Mouse (Mus musculus) heart, embryonic 14.5 days (tissue): ENCODE data around the gene Fam196a. TPM values are rescaled to one million over a fixed set of nuclear protein-coding genes. Genes with fewer than 3 reads are reported as not detected.

Source experiments
- ATAC-seq: fragments of 200-750 bp; cut with Nextera tagmentation; 2 replicates; pipeline ENCODE4 v1.8.0; 2017; ENCODE audit warnings: low read depth, moderate TSS enrichment; ENCODE audit not compliant: insufficient number of reproducible peaks, insufficient read depth, low FRiP score
- H3K27ac ChIP-seq, 2 experiments: fragments of 200-500 bp in 1 of 2; fragments of 300-500 bp in 1 of 2; sonication (generic) in 1 of 2; replicated peaks in 1 of 2; 2 replicates each; pipeline ENCODE4 v1.5.1; 2012 to 2014; ENCODE audit warnings: low read depth in 2 of 2, low read length in 2 of 2, control low read depth in 1 of 2, mild to moderate bottlenecking in 1 of 2, mixed read lengths in 1 of 2; ENCODE audit not compliant: control insufficient read depth in 1 of 2, insufficient read depth in 1 of 2
- H3K27me3 ChIP-seq: fragments of 300-500 bp; sonication (generic); 2 replicates; pipeline ENCODE4 v1.6.1; 2014; ENCODE audit warnings: mild to moderate bottlenecking, low read length, control low read depth; ENCODE audit not compliant: control insufficient read depth, insufficient read depth
- H3K36me3 ChIP-seq: fragments of 300-500 bp; sonication (generic); 2 replicates; pipeline ENCODE4 v1.6.1; 2014; ENCODE audit warnings: mild to moderate bottlenecking, control low read depth, low read length, mixed read lengths; ENCODE audit not compliant: control insufficient read depth, insufficient read depth
- H3K4me1 ChIP-seq, 2 experiments: fragments of 200-500 bp in 1 of 2; fragments of 300-500 bp in 1 of 2; sonication (generic) in 1 of 2; 2 replicates each; pipeline ENCODE4 v1.6.1; 2012 to 2014; ENCODE audit warnings: low read length in 2 of 2, control low read depth in 1 of 2, mixed read lengths in 1 of 2; ENCODE audit not compliant: control insufficient read depth in 2 of 2, insufficient read depth in 2 of 2
- H3K4me2 ChIP-seq: fragments of 300-500 bp; sonication (generic); 2 replicates; pipeline ENCODE4 v1.6.1; 2014; ENCODE audit warnings: mild to moderate bottlenecking, low read length
- H3K4me3 ChIP-seq, 2 experiments: fragments of 200-500 bp in 1 of 2; fragments of 300-500 bp in 1 of 2; sonication (generic) in 1 of 2; 2 replicates each; pipeline ENCODE4 v1.5.1; 2012 to 2014; ENCODE audit warnings: low read length in 2 of 2, mild to moderate bottlenecking in 2 of 2, control low read depth in 1 of 2, low read depth in 1 of 2, moderate library complexity in 1 of 2; ENCODE audit not compliant: control insufficient read depth in 1 of 2, insufficient read depth in 1 of 2
- H3K9ac ChIP-seq: fragments of 300-500 bp; sonication (generic); 2 replicates; pipeline ENCODE4 v1.6.1; 2014; ENCODE audit warnings: mild to moderate bottlenecking, low read length
- H3K9me3 ChIP-seq: fragments of 300-500 bp; sonication (generic); 2 replicates; pipeline ENCODE4 v1.6.1; 2016; ENCODE audit warnings: low read length, control low read depth; ENCODE audit not compliant: control insufficient read depth
- WGBS: fragments of 180-500 bp; shearing (Covaris S2); extraction: QIAGEN DNeasy Blood & Tissue Kit; methylation state at CpG from one replicate; pipeline ENCODE4 v1.1.7; 2014; 5-methylcytosine and 5-hydroxymethylcytosine counted together
- polyA plus RNA-seq: library from polyadenylated mRNA; unstranded; fragments of >200 nt; fragmentation: Nextera tagmentation; extraction: Ambion mirVana; gene quantifications from 2 replicates; pipeline ENCODE4 v1.2.1, GENCODE M21; 2014

The Fam196a gene
- polyA plus RNA-seq: 1.6 TPM in 2 replicates

DNA sequence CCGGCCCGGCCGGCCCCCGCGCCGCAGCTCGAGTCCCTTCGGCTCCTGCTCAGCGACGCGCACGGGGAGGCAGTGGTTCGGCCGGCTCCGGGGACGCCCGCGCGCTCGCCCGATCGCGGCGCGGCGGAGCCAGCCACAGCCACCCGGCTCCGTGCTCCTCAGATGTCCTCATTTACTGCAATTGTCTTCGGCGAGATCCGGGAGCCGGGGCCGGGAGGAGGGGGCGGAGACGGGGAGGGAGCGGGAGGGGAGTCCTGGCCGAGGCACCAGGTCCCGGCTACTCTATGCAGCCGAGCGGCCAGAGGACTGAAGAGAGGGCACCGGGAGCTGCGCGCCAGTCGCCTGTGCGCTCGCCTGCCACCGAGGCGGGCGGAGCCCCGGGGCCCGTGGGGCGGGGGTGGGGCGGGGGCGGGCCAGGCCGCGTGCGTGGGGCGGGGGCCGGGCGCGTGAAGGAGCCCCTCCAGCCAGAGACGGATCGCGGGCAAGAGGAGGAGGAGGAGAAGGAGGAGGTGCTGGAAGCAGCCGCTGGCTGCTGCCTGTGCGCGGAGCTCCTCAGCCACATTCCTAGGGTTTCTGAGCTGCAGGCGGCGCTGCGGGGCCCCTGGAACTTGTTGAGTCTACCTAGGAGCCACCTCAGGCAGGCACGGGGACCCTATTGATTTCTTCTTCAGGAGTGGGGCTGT is at the start of gene Fam196a:
Gene Fam196a, minus strand, starts transcription at position 504 of the 683 bp plus-strand sequence.
- Histone ChIP-seq H3K4me2 (peak within 1 kb of the TSS; percentile 98), H3K9me3 (no peaks in the 10 kb centered on the region), H3K27ac (no peak within 1 kb of the TSS), H3K27me3 (peaks cover 36% of the 10 kb centered on the region), H3K36me3 (no peaks in the 10 kb centered on the region), H3K9ac (peak within 1 kb of the TSS; percentile 61), H3K4me3 (peak within 1 kb of the TSS; percentile 33 to 57), H3K4me1 (peaks cover 3 to 16% of the 10 kb centered on the region in 2 experiments; a peak in 3 of 4 replicates)
- WGBS: under 1% methylated on average over 42 of the region's 71 CpGs
- ATAC-seq: peak; percentile 67

DNA sequence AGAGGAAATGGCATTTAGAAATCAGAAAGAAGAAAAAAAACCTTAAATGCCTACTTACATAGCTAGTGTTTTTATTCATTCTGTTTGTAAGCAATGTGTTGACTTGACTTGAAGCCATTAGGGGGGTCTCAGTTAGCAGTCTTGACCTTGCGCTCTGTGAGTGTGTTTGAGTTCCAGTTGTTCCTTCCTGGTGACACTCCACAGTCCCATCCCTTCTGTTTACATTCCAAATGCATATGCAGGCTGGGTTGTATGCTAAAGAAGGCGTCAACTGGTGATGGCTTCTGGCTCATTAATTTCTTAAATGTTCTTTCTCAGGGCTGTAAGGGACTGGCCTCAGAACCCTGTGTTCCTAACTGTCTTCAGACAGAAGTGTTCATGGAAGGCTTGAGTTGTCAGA is 23.4 kb upstream of the Fam196a start:
- ATAC-seq: no peak
- Histone ChIP-seq H3K4me3 (no peak overlapping the region), H3K27ac (no peak overlapping the region)

DNA sequence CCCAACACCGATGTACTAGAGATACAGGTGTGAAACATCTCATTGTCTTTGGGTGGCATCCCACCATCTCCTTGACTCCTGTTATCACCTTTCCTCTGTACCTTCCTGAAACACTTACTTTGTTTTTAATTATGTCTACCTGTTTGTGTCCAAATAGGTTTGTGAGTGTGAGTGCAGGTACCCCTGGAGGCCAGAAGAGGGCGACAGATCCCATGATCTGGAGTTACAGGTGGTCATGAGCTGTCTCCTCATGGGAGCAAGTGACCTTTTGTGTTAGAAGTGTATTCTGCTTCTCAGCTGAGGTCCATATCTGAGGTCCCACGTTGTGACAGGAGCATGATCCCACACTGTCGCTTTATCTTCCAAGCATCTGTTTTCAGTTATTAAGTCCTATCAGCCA is 22.6 kb upstream of the Fam196a start:
- Histone ChIP-seq H3K9me3 (no peaks in the 10 kb centered on the region), H3K27me3 (no peaks in the 10 kb centered on the region), H3K4me1 (no peaks in the 10 kb centered on the region), H3K36me3 (no peaks in the 10 kb centered on the region), H3K4me3 (no peak overlapping the region), H3K4me2 (no peak overlapping the region), H3K27ac (no peak overlapping the region), H3K9ac (no peak overlapping the region)
- WGBS: 63% methylated on average over 4 of the region's 4 CpGs
- ATAC-seq: no peak

More for the DNA sequence above, 23.4 kb upstream of the Fam196a start:
- no peak overlapping the region for H3K9ac ChIP-seq
- H3K27me3 ChIP-seq: no peaks in the 10 kb centered on the region
- no peaks in the 10 kb centered on the region for H3K4me1 ChIP-seq
- no peak overlapping the region for H3K4me2 ChIP-seq
- WGBS: 97% methylated on average over 2 of the region's 2 CpGs
- no peaks in the 10 kb centered on the region for H3K9me3 ChIP-seq
- no peaks in the 10 kb centered on the region for H3K36me3 ChIP-seq

DNA sequence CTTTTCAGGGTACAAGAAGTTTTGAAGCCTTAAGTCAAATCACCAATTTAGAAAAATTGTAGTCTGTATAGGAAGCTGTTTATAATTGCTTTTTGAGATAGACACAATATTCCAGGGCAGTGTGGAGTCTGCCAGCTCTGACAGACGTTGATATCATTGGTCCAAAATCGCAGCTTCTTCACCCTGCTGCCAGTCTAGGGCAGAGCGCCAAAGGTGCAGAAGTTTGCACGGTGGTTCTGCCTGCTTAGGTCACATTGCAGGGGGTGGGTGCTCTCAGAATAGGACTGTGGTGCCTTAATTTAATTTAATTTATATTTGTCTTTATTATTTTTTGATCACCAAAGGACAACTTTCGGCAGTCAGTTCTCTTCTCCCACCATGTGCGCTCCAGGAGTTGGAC is 20.9 kb upstream of the Fam196a start:
- Histone ChIP-seq H3K9ac (no peak overlapping the region), H3K36me3 (no peaks in the 10 kb centered on the region), H3K27me3 (no peaks in the 10 kb centered on the region), H3K4me1 (no peaks in the 10 kb centered on the region), H3K9me3 (no peaks in the 10 kb centered on the region), H3K4me2 (no peak overlapping the region), H3K4me3 (no peak overlapping the region), H3K27ac (no peak overlapping the region)
- ATAC-seq: no peak
- WGBS: 91% methylated on average over 6 of the region's 6 CpGs

DNA sequence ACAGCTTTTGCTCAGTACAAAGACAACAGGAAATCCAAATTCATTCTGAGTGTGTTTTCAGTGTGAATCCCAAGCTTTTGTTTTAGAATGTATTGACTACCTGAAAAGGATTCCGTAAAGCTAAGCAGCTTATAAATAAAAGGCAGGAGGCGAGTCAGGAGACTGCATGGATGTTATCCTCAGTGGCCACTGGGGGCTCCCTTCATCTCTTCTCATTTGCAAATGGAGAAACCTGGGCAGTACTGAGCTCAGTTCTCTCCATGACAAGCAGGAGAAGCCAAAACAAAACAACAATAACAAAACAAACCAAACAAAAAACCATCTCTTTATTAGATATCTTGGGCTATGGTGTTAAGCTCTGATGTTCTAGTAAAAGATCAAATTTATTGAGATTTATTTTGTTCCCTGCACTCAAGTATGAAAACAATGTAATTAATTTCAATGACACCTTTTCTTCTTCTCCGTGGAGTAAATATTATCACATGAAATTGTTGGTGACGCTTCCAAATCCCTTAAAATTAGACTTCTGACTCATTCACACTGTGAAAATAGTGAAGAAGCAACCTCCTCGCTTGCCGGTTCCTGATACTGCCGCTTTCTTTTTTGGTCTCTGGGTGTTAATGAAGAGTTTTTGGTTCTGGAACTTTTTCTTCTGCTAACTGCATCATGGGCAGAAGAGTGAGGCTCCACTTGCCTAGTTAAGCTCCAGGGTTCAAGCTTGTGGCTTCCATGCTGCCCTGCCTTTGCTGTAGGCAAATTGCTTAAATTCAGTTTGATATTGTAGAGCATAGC is 7.9 kb upstream of the Fam196a start:
- no peak overlapping the region for H3K4me3 ChIP-seq
- peaks cover 0 to 5% of the 10 kb centered on the region in 2 experiments; a peak in 2 of 4 replicates for H3K4me1 ChIP-seq
- no peaks in the 10 kb centered on the region for H3K27me3 ChIP-seq
- no peaks in the 10 kb centered on the region for H3K9me3 ChIP-seq
- H3K4me2 ChIP-seq: no peak overlapping the region
- H3K9ac ChIP-seq: no peak overlapping the region
- no peak overlapping the region for H3K27ac ChIP-seq
- WGBS: 85% methylated on average over 7 of the region's 7 CpGs
- no peak for ATAC-seq
- no peaks in the 10 kb centered on the region for H3K36me3 ChIP-seq

DNA sequence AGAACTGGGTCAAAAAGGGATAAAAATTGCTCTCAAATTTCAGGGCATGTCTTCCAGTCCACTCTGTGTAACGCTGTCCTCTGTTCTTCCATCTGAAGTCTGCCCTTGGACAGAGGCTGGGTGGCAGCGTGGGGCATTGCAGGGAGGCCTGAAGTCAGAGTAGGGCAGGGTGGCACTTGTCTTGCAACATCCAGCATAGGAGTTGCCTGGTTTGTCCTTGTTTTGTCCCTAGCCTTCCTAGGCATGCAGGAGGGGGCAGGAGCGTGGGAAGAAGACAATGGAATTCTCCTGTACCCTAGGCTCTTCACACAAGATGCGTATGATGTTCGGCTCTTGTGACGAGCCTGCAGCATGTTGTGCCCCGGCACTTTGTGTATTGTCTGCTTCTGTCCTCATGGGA is 5.5 kb upstream of the Fam196a start:
- ATAC-seq: no peak

DNA sequence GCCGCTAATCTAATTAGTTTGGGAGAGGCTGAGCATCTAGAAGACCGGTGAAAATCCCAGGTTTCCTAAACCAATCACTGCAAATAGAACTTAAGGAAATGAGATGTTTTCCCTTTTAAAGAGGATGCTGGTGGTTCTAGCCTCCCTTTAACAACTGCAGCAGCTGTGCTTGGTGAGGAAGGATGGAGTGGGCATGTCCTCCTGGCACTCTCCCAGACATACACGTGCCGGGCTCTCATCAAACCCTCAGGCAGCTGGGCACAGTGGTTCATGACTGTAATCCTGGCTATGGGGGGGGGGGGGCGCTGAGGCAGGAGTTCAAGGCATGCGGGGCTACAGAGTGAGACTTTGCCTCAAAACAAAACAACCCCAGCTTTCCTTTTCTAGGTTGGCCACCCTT is 4.8 kb upstream of the Fam196a start:
- Histone ChIP-seq H3K4me3 (no peak overlapping the region), H3K9ac (no peak overlapping the region), H3K4me2 (no peak overlapping the region), H3K9me3 (no peaks in the 10 kb centered on the region), H3K36me3 (no peaks in the 10 kb centered on the region), H3K27me3 (0 out of 2 replicates have a peak, but pooled peaks cover 7% of the 10 kb centered on the region), H3K27ac (no peak overlapping the region), H3K4me1 (peaks cover 6 to 8% of the 10 kb centered on the region in 2 experiments)
- 73% methylated on average over 6 of the region's 6 CpGs for WGBS
- ATAC-seq: no peak

More for the DNA sequence above, 5.5 kb upstream of the Fam196a start:
- H3K27ac ChIP-seq: no peak overlapping the region
- H3K9ac ChIP-seq: no peak overlapping the region
- no peak overlapping the region for H3K4me2 ChIP-seq
- H3K4me3 ChIP-seq: no peak overlapping the region
- 0 out of 2 replicates have a peak, but pooled peaks cover 3% of the 10 kb centered on the region for H3K27me3 ChIP-seq
- no peaks in the 10 kb centered on the region for H3K9me3 ChIP-seq
- no peaks in the 10 kb centered on the region for H3K36me3 ChIP-seq
- 63% methylated on average over 7 of the region's 7 CpGs for WGBS
- peaks cover 2 to 5% of the 10 kb centered on the region in 2 experiments; a peak in 3 of 4 replicates for H3K4me1 ChIP-seq
